Mouse (Mus musculus) embryo, embryonic 10 days (tissue): ENCODE results near the gene Tmem212.

Experiments used
- DNase-seq: peaks from one replicate; pipeline ENCODE4 v3.0.0-alpha.2; 2015; ENCODE audit warnings: low spot score

Gene Tmem212

DNA sequence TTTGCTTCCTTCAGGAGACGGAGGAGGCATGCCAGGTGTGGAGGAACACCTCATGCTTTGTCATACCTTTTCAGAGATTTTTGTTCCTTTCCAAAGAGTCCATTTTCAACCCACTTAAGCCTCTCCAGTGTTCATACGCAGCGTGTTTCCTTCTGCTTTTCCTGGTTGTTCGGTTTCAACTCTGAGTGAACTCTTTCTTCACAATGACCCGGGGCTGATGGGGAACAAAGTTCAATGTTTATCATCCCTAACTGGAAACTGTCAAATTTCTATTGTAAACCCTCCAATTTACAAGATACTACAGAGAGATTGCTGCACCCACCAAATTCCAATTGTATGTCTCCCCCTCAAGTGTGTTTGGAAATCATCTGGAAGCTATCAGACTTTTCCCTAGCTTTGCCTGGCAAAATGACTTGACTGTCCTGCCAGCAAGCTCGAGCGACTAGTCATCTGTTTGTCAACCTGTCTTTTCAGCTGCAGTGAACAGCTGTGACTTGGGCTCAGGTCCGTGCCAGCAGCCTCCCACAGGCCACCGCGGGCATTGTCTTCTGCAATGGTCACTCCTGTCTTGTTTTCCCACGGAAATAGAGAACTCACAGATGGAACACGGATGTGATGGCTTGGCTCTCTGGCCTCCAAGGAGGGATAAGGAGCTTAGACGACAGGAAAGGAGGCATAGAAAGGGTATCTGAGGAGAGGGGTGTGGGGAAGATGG is 3.0 kb upstream of the Tmem212 start:
- DNase-seq, result no peak

DNA sequence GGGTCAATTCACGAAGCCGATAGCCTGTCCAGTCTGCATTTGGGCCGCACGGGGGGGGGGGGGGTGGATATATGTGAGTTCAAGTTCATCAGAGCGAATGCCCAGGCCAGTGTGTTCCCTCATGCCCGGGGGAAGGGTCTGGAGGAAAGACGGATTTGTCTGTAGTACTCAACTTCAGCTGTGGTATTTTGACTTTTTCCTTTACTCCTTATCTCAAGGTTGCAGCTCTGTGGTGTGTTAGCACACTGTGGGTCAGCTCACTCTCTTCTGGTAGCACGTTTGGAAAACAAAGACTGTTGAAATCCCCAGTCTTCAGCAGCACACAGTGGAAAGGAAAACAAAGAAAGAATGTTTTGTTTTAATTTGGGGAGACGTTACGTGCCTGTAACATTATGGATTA is 2.0 kb upstream of the Tmem212 start:
- DNase-seq, result no peak

DNA sequence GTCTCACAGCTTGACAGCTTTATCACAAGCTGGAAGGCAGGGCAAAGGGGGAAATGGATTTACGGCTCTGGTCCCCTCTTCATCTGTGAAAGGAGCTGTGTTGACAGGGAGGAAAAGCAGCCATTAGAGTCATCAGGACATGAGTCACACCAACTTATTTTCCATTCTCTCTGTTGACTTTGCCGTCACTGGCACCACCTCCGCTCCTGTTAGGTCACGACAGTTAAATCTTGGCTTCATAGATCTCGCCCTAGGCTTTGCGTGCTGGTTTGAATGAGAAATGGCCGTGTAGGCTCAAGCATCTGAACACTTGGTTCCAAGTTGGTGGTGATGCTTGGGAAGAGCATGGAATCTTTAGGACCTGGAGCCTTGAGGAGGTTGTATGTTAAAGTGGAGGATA is 9.6 kb downstream of the Tmem212 start:
- DNase-seq, result peak; percentile 31

DNA sequence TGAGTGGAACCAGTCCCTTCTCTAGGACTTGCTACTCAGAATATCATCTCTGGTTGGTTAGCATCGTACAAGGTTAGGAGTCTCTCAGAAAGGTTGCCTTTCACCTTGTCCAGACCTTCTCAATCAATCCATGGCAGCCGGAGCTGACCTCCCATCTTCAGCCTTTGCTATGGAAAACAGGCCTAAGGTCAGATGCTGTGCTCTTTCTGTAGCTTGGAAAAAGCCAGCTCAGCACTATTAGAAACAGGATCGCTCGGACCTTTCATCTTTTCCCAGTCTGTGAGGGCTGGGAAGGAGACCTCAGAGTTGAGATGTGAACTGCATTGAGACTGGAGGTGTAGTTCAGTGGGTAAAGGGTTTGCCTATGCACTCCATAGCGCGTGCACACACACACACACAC is 10.6 kb downstream of the Tmem212 start:
- DNase-seq, result no peak

DNA sequence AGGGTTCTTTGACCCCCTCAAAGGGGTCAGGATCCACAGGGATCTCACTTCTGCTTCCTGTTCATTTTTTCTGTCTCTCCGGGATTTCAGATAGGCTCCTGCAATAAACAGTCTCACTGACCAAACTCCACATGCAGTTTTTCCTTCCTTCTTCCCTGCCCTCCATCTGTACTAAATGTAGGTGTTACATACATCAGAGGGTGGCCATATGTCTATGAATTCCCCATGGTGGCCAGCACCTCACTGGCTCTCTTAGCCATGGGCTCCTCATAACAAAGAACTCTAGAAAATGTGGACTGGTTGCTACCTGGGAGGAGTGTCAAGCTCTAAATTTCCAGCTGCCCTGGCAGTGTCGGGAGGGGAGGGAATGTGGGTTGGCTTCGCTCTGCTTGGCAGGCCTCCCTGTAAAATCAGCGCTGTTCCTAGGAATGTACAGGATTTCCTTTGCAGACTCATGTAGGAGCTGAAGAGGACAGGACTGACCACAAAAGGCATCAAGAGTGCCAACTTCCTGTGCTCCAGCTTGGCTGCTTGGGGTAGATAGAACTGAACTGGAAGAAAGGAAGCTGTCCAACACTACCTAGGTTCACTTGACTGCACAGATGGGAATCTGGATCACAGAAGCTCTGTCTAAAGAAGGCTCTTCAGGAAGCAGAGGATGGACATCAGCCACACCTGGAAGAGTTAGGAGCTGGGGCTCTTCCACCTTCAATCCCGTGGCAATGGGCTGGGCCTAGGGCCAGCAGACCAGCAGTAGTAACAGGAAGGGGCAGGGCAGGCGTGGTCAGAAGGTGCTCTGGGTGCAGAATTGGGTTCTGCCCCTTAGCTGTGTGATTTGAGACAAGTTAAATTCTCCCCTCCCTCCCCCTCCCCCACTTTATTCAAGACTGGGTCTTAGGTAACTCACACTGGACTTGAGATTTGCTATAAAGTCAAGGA is 14.0 kb downstream of the Tmem212 start:
- no peak for DNase-seq

DNA sequence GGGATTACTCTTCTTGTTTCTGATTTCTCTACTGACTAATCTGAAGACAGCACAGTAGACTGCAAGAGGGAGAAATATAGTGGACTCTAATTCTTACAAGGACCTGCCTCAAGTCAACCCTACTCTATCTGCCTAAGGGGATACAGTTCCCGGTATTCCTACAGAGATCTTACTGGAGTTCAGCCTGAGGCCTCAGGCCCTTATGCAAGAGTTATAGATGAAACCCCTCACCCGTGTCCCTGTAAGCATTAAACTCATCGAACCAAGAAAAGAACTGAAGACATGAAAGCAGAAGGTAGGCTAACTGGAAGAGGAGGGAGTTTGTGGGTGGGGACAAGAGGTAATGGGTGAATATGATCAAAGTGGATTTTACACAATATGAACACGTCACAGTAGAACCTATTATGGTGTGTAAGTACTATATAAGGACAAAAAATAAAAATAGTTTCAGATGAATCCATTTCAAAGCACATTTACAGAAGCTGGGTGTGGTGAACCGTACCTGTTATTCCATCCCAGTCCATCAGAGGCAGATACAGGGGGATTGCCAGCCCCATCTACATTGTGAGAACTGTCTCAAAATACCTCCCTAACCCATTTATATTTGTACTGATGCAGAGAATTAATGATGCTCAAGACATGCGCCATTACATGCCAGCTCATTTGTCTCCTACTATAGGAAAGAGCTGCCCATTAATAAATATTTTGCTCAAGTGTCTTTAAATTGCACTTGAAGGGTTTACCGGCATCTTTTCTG is 17.1 kb downstream of the Tmem212 start:
- DNase-seq, result no peak

DNA sequence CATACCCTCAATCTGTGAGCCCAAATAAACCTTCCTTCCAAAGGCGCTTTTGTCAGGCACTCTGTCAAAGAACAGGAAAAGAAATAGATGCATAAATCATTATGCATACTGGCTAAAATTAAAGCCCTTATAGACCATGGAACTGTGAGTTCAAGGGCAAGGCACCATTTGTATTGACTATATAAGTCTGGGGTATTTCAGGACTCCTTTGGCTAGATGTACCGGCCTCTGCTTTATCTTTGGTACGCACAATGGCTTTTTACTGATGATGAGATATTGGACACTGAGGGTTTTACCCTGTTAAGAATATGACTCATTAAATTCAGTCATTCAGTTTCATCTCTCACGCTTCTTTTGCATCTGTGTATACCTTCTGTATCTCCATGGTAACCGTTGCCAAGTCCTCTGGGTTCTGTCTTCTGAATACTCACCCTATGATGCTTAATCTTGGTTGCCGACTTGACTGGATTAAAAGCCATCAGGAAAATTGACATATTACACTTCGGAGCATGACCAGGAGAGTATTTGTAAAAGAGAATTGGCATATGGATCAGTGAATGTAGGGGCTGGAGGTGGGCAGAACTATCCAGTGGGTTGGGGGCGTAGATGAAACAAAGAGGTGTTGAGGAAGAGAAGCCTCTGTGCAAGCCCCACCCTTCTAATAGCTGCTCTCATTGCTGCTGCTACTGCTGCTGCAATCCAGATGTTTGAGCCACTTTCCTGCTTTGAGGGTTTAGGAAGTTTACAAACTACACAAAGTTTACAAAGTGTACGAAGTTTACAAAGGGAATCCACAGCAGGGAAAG is 22.7 kb downstream of the Tmem212 start:
- DNase-seq, result no peak

DNA sequence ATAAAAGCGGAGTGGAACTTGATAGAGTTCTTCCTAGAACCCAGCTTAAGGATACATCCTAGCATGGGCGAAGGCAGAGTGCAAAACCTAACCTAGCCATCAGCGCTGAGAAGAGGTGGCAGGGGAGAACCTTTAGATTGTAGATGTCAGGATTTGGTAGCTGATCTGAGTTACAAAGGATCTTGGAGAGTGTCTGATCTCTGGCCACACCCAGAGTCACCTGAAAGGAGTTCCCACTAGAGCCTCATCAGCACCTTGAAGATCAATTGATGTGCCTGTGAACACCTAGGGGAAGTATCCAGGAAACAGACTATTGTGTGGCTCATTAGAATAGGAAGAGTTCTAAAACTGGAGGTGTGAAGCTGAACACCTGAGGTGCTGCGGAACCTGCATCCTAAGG is 23.7 kb downstream of the Tmem212 start:
- no peak for DNase-seq

DNA sequence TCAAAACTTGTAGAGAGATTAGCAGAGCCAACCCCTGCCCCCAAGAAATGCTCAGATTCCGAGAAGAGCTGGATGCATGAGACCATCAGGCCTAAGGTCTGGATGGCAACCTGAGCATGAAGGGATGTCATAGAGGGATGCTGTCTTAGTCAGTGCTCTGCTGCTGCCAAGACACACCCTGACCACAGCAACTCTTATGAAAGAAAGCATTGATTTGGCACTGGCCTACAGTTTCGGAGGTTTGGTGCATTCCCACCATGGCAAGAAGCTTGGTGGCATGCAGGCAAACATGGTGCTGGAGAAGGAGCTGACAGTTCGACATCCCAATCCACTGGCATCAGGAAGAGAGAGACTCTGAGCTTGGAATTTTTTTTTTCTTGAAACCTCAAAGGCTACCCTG is 24.3 kb downstream of the Tmem212 start:
- no peak for DNase-seq

DNA sequence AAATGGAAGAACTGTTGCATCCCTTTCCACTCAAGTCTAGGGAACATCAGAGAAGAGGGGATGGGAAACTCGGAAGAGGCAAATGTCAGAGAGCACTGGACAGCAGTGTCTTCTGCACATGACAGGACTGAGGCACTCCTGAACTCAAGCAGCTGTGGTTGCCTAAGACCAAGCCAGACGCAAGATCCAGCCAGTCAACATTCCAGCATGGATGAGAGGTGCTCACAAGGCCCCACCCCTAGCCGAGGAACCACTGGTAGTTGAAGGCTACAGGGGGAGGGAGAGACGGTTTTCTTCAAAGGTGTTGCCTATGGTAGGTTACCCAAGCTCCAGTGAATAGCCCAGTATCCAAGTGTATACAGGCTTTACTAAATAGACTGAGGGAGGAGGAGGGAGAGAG is 24.8 kb downstream of the Tmem212 start:
- no peak for DNase-seq

DNA sequence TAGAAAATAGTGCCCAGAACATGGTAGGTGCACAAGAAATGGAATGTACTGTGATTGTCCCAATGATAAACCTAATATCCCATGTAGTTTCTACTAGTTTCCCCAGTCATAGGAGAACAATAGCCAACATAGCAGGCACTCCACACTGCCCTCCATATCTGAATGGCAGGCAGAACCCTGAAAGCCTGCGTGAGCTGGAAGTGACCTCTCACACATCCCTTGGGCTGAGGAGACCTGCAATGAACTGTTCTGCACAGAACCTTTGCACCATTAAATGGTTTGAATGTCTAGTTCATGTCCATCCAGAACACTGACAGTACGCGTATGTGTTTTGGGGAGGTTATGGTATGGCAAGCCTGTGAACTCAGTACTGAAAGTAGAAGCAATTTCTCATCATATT is 27.5 kb downstream of the Tmem212 start:
- no peak for DNase-seq

DNA sequence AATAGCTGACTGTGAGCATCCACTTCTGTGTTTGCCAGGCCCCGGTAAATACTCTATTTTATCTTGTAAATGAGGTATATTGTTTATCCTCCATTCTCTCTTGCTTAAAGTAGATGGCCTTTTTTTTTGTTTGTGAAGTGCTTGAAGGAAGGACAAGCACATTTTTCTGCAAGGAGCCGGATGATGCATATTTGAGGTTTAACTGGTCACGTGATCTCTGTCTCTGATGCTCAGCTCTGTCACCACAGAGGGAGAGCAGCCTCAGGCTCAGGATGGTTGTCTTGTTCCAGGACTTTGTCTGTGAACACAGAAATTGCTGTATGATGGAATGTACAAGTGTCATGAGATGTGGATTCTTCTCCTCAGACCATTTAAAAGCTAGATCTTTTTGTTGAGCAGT is 28.4 kb downstream of the Tmem212 start:
- DNase-seq, result no peak

DNA sequence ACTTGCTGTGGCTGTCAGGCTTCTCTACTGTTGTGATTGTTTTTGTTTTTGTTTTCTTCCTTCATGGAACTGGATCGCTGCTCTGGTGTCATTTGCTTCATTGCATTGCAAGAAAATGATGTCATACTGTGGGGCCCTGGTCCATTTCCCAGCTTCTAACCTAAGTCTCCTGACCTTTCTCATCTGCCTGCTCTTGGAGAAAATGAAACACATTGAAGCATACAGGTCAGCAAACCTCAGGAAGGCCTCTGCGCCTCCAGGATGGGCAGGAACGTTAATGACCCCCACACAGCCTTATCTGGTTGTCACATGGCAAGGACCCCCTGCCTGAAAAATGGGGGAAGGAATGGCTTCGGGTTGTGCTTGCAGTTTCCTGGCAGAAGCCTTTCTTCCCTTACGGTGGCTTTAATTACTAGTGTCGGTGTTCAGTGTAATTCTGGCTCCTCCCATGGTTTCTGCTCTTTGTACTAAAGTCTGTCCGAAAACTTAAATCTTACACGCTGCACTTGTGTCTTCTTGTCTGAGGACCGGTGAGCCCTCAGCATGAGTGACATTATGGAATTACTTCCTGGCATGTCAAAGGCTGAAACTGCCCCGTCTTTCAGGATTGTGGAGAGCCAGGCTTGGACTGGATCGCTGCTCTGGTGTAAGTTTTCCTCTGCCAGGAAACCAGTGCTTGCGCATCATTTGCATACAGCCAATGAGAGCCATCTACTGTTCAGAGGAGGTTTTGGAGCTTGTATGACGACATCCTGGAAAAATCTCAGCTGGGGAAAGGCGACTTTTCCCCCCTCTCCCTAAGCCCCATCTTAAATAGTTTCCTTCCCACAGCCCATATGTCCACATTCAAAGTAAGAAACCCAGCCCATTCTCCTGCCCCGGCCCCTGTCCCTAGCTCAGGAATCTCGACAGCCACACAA is 33.1 kb downstream of the Tmem212 start:
- DNase-seq, result peak; percentile 89

DNA sequence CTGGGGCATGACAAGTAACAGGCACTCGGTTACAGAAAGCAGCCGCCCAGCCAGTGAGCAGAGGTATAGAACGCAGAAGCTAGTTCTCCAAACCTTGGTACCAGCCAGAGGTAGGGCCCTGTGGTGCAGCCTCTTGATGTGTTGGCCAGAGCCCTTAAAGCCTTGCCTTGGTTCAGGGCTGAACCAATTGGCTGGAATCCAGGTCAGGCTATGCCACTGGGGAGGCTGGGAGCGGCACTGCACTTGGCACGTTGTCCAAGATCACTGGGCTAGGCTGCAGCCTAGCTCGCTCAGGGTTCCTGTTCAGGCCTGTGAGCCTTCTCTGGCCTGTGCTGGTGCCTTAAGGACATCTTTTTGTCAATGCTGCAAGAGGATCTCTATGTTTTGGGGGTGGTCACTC is 34.6 kb downstream of the Tmem212 start:
- DNase-seq, result no peak

DNA sequence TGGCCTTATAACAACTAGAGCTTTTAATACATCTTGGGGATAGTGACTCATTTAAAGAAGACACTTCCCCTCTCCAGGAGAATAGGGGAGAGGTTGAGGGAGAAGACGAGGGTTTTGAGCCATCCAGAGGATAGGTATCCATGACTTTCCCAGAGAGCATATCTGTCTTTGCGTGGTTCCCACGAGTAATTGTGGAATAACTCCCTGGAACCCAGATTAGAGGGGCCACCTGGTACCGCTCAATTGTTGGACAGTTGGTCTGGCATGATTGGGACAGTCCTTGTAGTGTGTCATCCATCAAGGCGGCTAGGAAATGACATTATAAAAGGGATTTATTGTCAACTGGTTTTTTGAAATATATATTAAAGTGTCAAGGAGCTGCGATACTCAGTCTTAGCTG is 35.1 kb downstream of the Tmem212 start:
- no peak for DNase-seq

DNA sequence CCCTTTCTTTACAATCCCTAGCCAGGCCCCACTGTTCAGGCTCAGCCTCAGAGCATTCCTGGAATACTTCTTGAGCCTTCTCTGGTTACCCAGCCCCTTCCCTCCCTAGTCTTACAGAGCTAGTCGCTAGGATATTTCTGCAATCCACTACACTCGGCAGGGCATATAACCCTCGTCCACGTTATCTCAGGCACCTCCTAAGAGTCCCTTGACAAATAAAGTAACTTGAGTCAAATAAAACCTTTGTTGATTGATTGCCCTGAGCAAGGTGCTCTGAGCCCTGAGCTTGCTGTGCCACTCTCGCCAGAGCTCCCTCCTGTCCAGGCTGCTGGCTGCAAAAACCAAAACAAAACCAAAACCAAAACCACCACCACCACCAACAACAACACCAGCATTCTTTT is 37.0 kb downstream of the Tmem212 start:
- peak; percentile 81 for DNase-seq

DNA sequence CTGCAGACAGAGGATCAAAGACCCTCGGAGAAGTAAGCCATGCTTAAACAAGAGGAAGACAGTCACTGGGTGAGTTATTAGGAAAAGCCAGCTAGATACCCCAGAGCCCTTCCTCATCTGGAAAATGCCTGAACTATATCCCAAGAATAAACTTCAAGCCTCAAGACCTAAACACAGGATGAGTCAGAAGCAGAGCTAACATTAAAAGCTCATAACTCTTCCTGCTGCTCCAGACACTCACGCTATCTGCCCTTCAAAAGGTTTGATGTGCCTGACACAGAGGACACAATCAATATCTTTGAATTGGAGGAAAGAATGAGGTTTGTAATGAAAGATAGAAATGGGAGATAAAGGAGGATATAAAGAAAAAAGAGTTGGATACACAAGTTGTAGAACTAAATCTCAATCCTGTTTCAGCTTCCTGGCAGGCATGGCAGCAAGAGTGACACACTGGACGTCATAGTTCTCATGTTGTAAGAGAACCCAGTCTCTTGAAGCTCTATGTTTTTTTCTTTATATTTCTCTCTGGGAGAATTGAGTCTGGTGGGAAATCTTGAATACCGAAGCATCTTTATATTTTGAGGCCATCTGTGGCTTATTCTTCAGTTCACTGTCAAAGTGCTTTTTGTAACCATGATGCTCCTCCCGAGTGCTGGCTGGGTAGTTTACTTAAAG is 37.6 kb downstream of the Tmem212 start:
- DNase-seq, result no peak

DNA sequence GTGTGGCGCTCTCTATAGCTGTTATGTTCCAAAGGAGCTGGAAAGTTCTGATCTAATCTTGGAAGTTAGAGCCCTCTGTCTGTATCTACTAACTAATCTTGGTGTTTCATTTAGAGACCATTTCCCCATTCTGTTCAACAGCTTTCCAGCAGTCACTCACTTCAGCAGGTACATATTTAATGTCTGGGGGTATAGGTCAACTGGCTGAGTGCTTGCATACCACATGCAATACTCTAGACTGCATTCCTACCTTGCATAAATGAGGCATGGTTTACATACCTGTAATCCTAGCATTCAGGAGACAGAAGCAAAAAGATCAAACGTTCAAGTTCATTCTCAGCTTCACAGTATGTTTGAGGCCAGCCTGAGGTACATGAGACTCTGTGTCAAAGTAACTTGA is 39.9 kb downstream of the Tmem212 start:
- no peak for DNase-seq

DNA sequence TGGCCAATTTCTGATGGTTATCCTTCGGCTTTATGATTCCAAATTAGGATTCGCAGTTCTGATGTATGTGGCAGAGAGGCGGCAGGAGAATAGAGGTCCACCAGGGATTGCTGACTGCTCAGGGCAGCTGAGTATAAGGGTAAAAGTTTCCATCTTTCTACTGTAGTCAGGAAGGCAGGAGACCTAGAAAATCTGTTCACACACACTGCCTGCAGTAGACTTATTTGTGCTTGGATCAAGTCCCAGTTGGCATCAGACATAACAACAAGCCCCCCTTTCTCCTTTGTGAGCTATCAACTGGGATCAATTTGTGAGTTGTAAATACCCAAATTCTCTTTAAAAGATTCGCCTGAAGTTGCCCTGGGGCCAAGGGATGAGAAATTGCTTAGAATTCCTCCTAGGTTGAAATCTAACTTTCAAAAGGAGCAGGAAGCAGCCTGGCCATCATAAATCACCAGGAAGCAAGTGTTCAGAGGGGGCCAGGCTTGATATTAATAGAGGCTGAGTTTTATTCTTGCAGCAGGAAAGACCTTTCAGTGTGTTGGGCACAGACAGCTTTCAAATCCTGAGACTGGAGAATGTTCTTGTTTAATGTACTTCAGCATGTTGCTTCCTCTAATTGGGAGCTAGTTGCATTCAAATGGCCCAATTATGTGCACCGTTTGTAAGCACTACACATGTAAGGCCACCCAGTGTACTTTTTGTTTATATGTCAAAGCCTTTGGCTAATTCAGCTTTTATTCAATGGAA is 41.6 kb downstream of the Tmem212 start:
- no peak for DNase-seq
